Mouse (Mus musculus) CH12.LX (cell line): ENCODE results near the gene Wipf1.

Source experiments
- CTCF ChIP-seq, 2 experiments: IDR thresholded peaks in 1 of 2; conservative IDR thresholded peaks in 1 of 2; 2 replicates each; pipeline ENCODE4 v1.5.1; 2011 to 2012; ENCODE audit warnings: low read depth in 2 of 2, low read length in 2 of 2, improper control_type of control experiment in 1 of 2, inconsistent platforms in 1 of 2, mild to moderate bottlenecking in 1 of 2, moderate library complexity in 1 of 2
- MAZ ChIP-seq: IDR thresholded peaks from 2 replicates; pipeline ENCODE4 v1.6.1; 2012; ENCODE audit warnings: low read depth, mild to moderate bottlenecking, inconsistent platforms, low read length, improper control_type of control experiment, moderate library complexity
- MXI1 ChIP-seq: IDR thresholded peaks from 2 replicates; pipeline ENCODE4 v1.6.1; 2011; ENCODE audit warnings: mild to moderate bottlenecking, low read depth, low read length, improper control_type of control experiment
- POLR2A ChIP-seq: IDR thresholded peaks from 2 replicates; pipeline ENCODE4 v1.6.1; 2011; ENCODE audit warnings: low read depth, mild to moderate bottlenecking, improper control_type of control experiment, low read length
- USF1 ChIP-seq: IDR thresholded peaks from 2 replicates; pipeline ENCODE4 v1.6.1; 2014; ENCODE audit warnings: low read depth, mild to moderate bottlenecking, inconsistent platforms, low read length, improper control_type of control experiment

- TF ChIP-seq MAZ (0 out of 2 replicates have a peak, but pooled peaks have one; percentile 36), MXI1 (peak; percentile 77), CTCF (conservative IDR thresholded peaks at IDR 0.05 in 1 of 2, IDR thresholded peaks at IDR 0.05 in 1 of 2; ENCODE audit: low read depth in 2 of 2, low read length in 2 of 2) (no peak), USF1 (no peak), POLR2A (0 out of 2 replicates have a peak, but pooled peaks have one; percentile 46)
These were observed 33.8 kb downstream of the Wipf1 start for GRCm38 (mm10) chr2:73495617-73496328.
